Comparison of ENCODE assay signal across 8 mouse cellular contexts in genomic region chr3:17785106-17786022, GRCm38 (mm10).
DNase-seq lines count a peak whose midpoint lies in the region; ATAC-seq and TF ChIP-seq lines count a peak whose summit lies in the region.

No protein-coding gene starts in this region.

- ATAC-seq in kidney, postnatal 0 days (replicated peaks; ENCODE audit: low FRiP score, low read depth), result no peak
- no peak for ATAC-seq in intestine, embryonic 16.5 days
- no peak for ATAC-seq in neural tube, embryonic 15.5 days (ENCODE audit: low FRiP score)
- no peak for ATAC-seq in monocyte, adult 5-6 weeks (replicated peaks; ENCODE audit: insufficient number of reproducible peaks, low FRiP score, low TSS enrichment, poor library complexity, severe bottlenecking)

- no peak overlapping the region for H3K27ac ChIP-seq in kidney, postnatal 0 days
- H3K27ac ChIP-seq in intestine, embryonic 16.5 days (ENCODE audit: low read length), result no peak overlapping the region
- peak overlapping the region; percentile 100 for H3K27ac ChIP-seq in neural tube, embryonic 15.5 days (replicated peaks)

- DNase-seq in kidney, postnatal 0 days (ENCODE audit: low spot score), result no peak
- no peak for DNase-seq in kidney, adult 11 months
- DNase-seq in embryo, embryonic 10.5 days (ENCODE audit: low spot score), result peak; percentile 86
- DNase-seq in layer of hippocampus, postnatal 25 days (ENCODE audit: extremely low spot score in 1 of 2, low spot score in 1 of 2), result no peak
- DNase-seq in thymus, postnatal 4 days, result no peak

- no peaks in the 10 kb centered on the region for H3K9me3 ChIP-seq in kidney, postnatal 0 days (replicated peaks; ENCODE audit: low read length)
- no peaks in the 10 kb centered on the region for H3K9me3 ChIP-seq in intestine, embryonic 16.5 days (ENCODE audit: control insufficient read depth, low read length)
- no peaks in the 10 kb centered on the region for H3K9me3 ChIP-seq in neural tube, embryonic 15.5 days (replicated peaks)

- TF ChIP-seq CTCF in kidney, postnatal 0 days (IDR thresholded peaks at IDR 0.05; ENCODE audit: low read depth), result no peak

- peak overlapping the region; percentile 62 for H3K4me2 ChIP-seq in kidney, postnatal 0 days (ENCODE audit: low read length)
- peak overlapping the region; percentile 85 for H3K4me2 ChIP-seq in intestine, embryonic 16.5 days (ENCODE audit: low read depth, low read length)
- H3K4me2 ChIP-seq in neural tube, embryonic 15.5 days, result peak overlapping the region; percentile 93

- H3K4me3 ChIP-seq in kidney, postnatal 0 days (replicated peaks; ENCODE audit: low read depth, low read length), result peak overlapping the region; percentile 30
- peak overlapping the region; percentile 53 for H3K4me3 ChIP-seq in intestine, embryonic 16.5 days (ENCODE audit: low read length)
- H3K4me3 ChIP-seq in neural tube, embryonic 15.5 days (replicated peaks), result peak overlapping the region; percentile 62

- H3K27me3 ChIP-seq in kidney, postnatal 0 days (ENCODE audit: insufficient read depth, low read length), result peaks cover 47% of the 10 kb centered on the region
- H3K27me3 ChIP-seq in intestine, embryonic 16.5 days (replicated peaks; ENCODE audit: control insufficient read depth, insufficient read depth, low read length), result peaks cover 45% of the 10 kb centered on the region
- H3K27me3 ChIP-seq in neural tube, embryonic 15.5 days (replicated peaks), result no peaks in the 10 kb centered on the region

- no peak overlapping the region for H3K9ac ChIP-seq in kidney, postnatal 0 days (ENCODE audit: low read depth, low read length)
- H3K9ac ChIP-seq in intestine, embryonic 16.5 days (ENCODE audit: low read depth, low read length), result no peak overlapping the region
- peak overlapping the region; percentile 91 for H3K9ac ChIP-seq in neural tube, embryonic 15.5 days (replicated peaks)

- no peaks in the 10 kb centered on the region for H3K36me3 ChIP-seq in kidney, postnatal 0 days (ENCODE audit: insufficient read depth, low read length)
- H3K36me3 ChIP-seq in intestine, embryonic 16.5 days (ENCODE audit: control insufficient read depth, insufficient read depth, low read length), result no peaks in the 10 kb centered on the region
- H3K36me3 ChIP-seq in neural tube, embryonic 15.5 days, result no peaks in the 10 kb centered on the region

- H3K4me1 ChIP-seq in kidney, postnatal 0 days (replicated peaks; ENCODE audit: insufficient read depth, low read length), result no peaks in the 10 kb centered on the region; the same call in 1 of the 2 replicates
- peaks cover 5% of the 10 kb centered on the region for H3K4me1 ChIP-seq in intestine, embryonic 16.5 days (ENCODE audit: control insufficient read depth, insufficient read depth, low read length)
- H3K4me1 ChIP-seq in neural tube, embryonic 15.5 days, result peaks cover 17% of the 10 kb centered on the region

- 6% methylated on average over 21 of the region's 21 CpGs for WGBS in kidney, postnatal 0 days
- WGBS in intestine, embryonic 16.5 days, result 17% methylated on average over 21 of the region's 21 CpGs
- 2% methylated on average over 21 of the region's 21 CpGs for WGBS in neural tube, embryonic 15.5 days
